8 mouse cellular contexts compared by ENCODE assay signal in genomic region chrX:102066134-102066533, GRCm38 (mm10). TPM values are rescaled to one million over a fixed set of nuclear protein-coding genes. Genes with fewer than 3 reads are reported as not detected.
A peak's percentile ranks its signal among the peaks of the same experiment; 100 is the strongest.
DNase-seq lines count a peak whose midpoint lies in the region; ATAC-seq and TF ChIP-seq lines count a peak whose summit lies in the region.
"Had no signal": no experiment of that assay in that cellular context is flagged by ENCODE, and none has a peak within 500 bp of the region (broad histone marks: within the 10 kb centered on the region; RNA-seq: fewer than 3 reads in every experiment).

No protein-coding gene starts in this region.

- H3K36me3 ChIP-seq in forebrain, embryonic 13.5 days (ENCODE audit: poor library complexity, severe bottlenecking), result no peaks in the 10 kb centered on the region
- no peaks in the 10 kb centered on the region for H3K36me3 ChIP-seq in hindbrain, embryonic 13.5 days
- H3K36me3 ChIP-seq: limb, embryonic 12.5 days had no signal

- no peak overlapping the region for H3K4me3 ChIP-seq in bone marrow macrophage, adult 2 months (ENCODE audit: insufficient read depth, low read length)
- H3K4me3 ChIP-seq in forebrain, embryonic 13.5 days, result no peak overlapping the region
- H3K4me3 ChIP-seq in hindbrain, embryonic 13.5 days, result no peak overlapping the region
- H3K4me3 ChIP-seq: limb, embryonic 12.5 days had no signal

- TF ChIP-seq POLR2A in bone marrow macrophage, adult 2 months (IDR thresholded peaks at IDR 0.05; ENCODE audit: borderline replicate concordance, low read depth, low read length), result no peak

- peak; percentile 48 for DNase-seq in MEL-GATA-1-ER (ENCODE audit: extremely low read depth, low read depth)
- peak; percentile 57 to 84 for DNase-seq in layer of hippocampus, postnatal 25 days (ENCODE audit: extremely low spot score in 1 of 2, low spot score in 1 of 2)
- DNase-seq in right cerebral cortex, postnatal 10 days (ENCODE audit: low spot score in 2 of 2), result peak; percentile 65 to 81

- no peaks in the 10 kb centered on the region for H3K9me3 ChIP-seq in forebrain, embryonic 13.5 days (replicated peaks)
- H3K9me3 ChIP-seq in hindbrain, embryonic 13.5 days, result no peaks in the 10 kb centered on the region
- H3K9me3 ChIP-seq: limb, embryonic 12.5 days had no signal

- peaks cover 6% of the 10 kb centered on the region; the same call in 1 of the 2 replicates for H3K27me3 ChIP-seq in forebrain, embryonic 13.5 days
- H3K27me3 ChIP-seq in hindbrain, embryonic 13.5 days, result peaks cover 14% of the 10 kb centered on the region; the same call in 1 of the 2 replicates

- WGBS in forebrain, embryonic 13.5 days, result 20% methylated on average over 9 of the region's 9 CpGs
- WGBS in hindbrain, embryonic 13.5 days, result 21% methylated on average over 9 of the region's 9 CpGs

- no peak overlapping the region for H3K27ac ChIP-seq in bone marrow macrophage, adult 2 months (ENCODE audit: insufficient read depth, low read depth, low read length)
- H3K27ac ChIP-seq in forebrain, embryonic 13.5 days, result no peak overlapping the region
- no peak overlapping the region for H3K27ac ChIP-seq in hindbrain, embryonic 13.5 days
- H3K27ac ChIP-seq: limb, embryonic 12.5 days had no signal

- peak overlapping the region; percentile 38 for H3K4me2 ChIP-seq in forebrain, embryonic 13.5 days
- H3K4me2 ChIP-seq in hindbrain, embryonic 13.5 days, result no peak overlapping the region
- H3K4me2 ChIP-seq: limb, embryonic 12.5 days had no signal

- 0 out of 2 replicates have a peak, but pooled peaks have one; percentile 20 for ATAC-seq in forebrain, embryonic 13.5 days
- peak; percentile 30 for ATAC-seq in hindbrain, embryonic 13.5 days (ENCODE audit: low FRiP score)
- peak; percentile 38 for ATAC-seq in megakaryocyte, adult 5-6 weeks (ENCODE audit: poor library complexity, severe bottlenecking)

- no peak overlapping the region for H3K9ac ChIP-seq in forebrain, embryonic 13.5 days
- no peak overlapping the region for H3K9ac ChIP-seq in hindbrain, embryonic 13.5 days
- H3K9ac ChIP-seq: limb, embryonic 12.5 days had no signal

- H3K4me1 ChIP-seq in bone marrow macrophage, adult 2 months (ENCODE audit: control insufficient read depth, insufficient read depth, low read length), result peaks cover 17% of the 10 kb centered on the region
- H3K4me1 ChIP-seq in forebrain, embryonic 13.5 days, result peaks cover 53% of the 10 kb centered on the region
- H3K4me1 ChIP-seq in hindbrain, embryonic 13.5 days (replicated peaks), result peaks cover 41% of the 10 kb centered on the region

- TF ChIP-seq CTCF in bone marrow macrophage, adult 2 months (IDR thresholded peaks at IDR 0.05; ENCODE audit: low read depth, low read length), result peak; percentile 40; the same call in 1 of the 2 replicates

RNA-seq across cellular contexts. Expression of gene Rtl5, which starts 5.0 kb away (rescaled TPM):
- 26.5 and 27.0 TPM in 2 replicates for polyA plus RNA-seq in bone marrow macrophage, adult 2 months (2012; ENCODE audit: insufficient read depth, insufficient read length, missing spikeins)
- 9.4 and 10.3 TPM in 2 replicates for polyA plus RNA-seq in forebrain, embryonic 13.5 days (2015; fragmentation: Nextera tagmentation; extraction: Ambion mirVana)
- 4.7 and 7.1 TPM in 2 replicates for polyA plus RNA-seq in hindbrain, embryonic 13.5 days (2015; fragmentation: Nextera tagmentation; extraction: Ambion mirVana)
- 1 to 10 TPM; 8.0 to 9.5 TPM for total RNA-seq in layer of hippocampus, postnatal 25 days (2021)
- total RNA-seq in megakaryocyte, adult 5-6 weeks (2015), result 3.3 and 4.2 TPM in 2 replicates
- total RNA-seq in megakaryocyte, adult 5-6 weeks (2017), result 4.0 and 4.2 TPM in 2 replicates

RNA-seq across cellular contexts. Expression of gene Pin4, which starts 53.1 kb away (rescaled TPM):
- polyA plus RNA-seq in bone marrow macrophage, adult 2 months (2012; ENCODE audit: insufficient read depth, insufficient read length, missing spikeins), result 99.9 and 103 TPM in 2 replicates
- 70.5 and 86.0 TPM in 2 replicates for polyA plus RNA-seq in forebrain, embryonic 13.5 days (2015; fragmentation: Nextera tagmentation; extraction: Ambion mirVana)
- polyA plus RNA-seq in hindbrain, embryonic 13.5 days (2015; fragmentation: Nextera tagmentation; extraction: Ambion mirVana), result 82.0 and 83.3 TPM in 2 replicates
- total RNA-seq in layer of hippocampus, postnatal 25 days (2021), result 10 to 100 TPM; 28.0 to 36.0 TPM
- 46.4 and 55.5 TPM in 2 replicates for total RNA-seq in megakaryocyte, adult 5-6 weeks (2015)
- total RNA-seq in megakaryocyte, adult 5-6 weeks (2017), result 105 and 116 TPM in 2 replicates
